Mouse (Mus musculus) hindbrain, embryonic 12.5 days (tissue): Measurements from ENCODE around the gene Slc16a13. TPM values are rescaled to one million over a fixed set of nuclear protein-coding genes. Genes with fewer than 3 reads are reported as not detected.

Source experiments
- ATAC-seq: fragments of 200-750 bp; cut with Nextera tagmentation; 2 replicates; pipeline ENCODE4 v1.8.0; 2017; ENCODE audit warnings: moderate TSS enrichment; ENCODE audit not compliant: low FRiP score
- H3K27ac ChIP-seq: fragments of 300-500 bp; sonication (generic); 2 replicates; pipeline ENCODE4 v1.5.1; 2016; ENCODE audit warnings: mild to moderate bottlenecking
- H3K27me3 ChIP-seq: fragments of 300-500 bp; sonication (generic); 2 replicates; pipeline ENCODE4 v1.6.1; 2016; ENCODE audit warnings: mild to moderate bottlenecking
- H3K36me3 ChIP-seq: fragments of 300-500 bp; sonication (generic); 2 replicates; pipeline ENCODE4 v1.6.1; 2016; ENCODE audit warnings: mild to moderate bottlenecking
- H3K4me1 ChIP-seq: fragments of 300-500 bp; sonication (generic); 2 replicates; pipeline ENCODE4 v1.6.1; 2016
- H3K4me2 ChIP-seq: fragments of 300-500 bp; sonication (generic); replicated peaks from 2 replicates; pipeline ENCODE4 v1.6.1; 2016; ENCODE audit warnings: mild to moderate bottlenecking
- H3K4me3 ChIP-seq: fragments of 300-500 bp; sonication (generic); 2 replicates; pipeline ENCODE4 v1.5.1; 2016; ENCODE audit warnings: mild to moderate bottlenecking
- H3K9ac ChIP-seq: fragments of 300-500 bp; sonication (generic); 2 replicates; pipeline ENCODE4 v1.6.1; 2016; ENCODE audit warnings: mild to moderate bottlenecking, moderate library complexity
- H3K9me3 ChIP-seq: fragments of 300-500 bp; sonication (generic); replicated peaks from 2 replicates; pipeline ENCODE4 v1.6.1; 2016; ENCODE audit warnings: mild to moderate bottlenecking
- WGBS: fragments of 180-500 bp; shearing (Covaris S2); methylation state at CpG from one replicate; pipeline ENCODE4 v1.1.7; 2016; 5-methylcytosine and 5-hydroxymethylcytosine counted together
- polyA plus RNA-seq: library from polyadenylated mRNA; unstranded; fragments of >200 nt; fragmentation: Nextera tagmentation; extraction: Ambion mirVana; gene quantifications from 2 replicates; pipeline ENCODE4 v1.2.1, GENCODE M21; 2016

Gene Slc16a13
- polyA plus RNA-seq, 1 experiment from 2014 or later = 20.8 TPM

- H3K9me3 ChIP-seq = no peaks in the 10 kb centered on the region
- H3K4me3 ChIP-seq = peak within 1 kb of the TSS; percentile 91
- H3K27me3 ChIP-seq = no peaks in the 10 kb centered on the region
- H3K9ac ChIP-seq = peak within 1 kb of the TSS; percentile 92
- H3K4me1 ChIP-seq = peaks cover 26% of the 10 kb centered on the region
- peaks cover 14% of the 10 kb centered on the region for H3K36me3 ChIP-seq
- 0% methylated on average over 34 of the region's 35 CpGs for WGBS
- ATAC-seq = peak; percentile 26
- H3K4me2 ChIP-seq = peak within 1 kb of the TSS; percentile 98
- H3K27ac ChIP-seq = peak within 1 kb of the TSS; percentile 85
These were observed 18.8 kb upstream of the Slc16a13 start, which contains the start of the genes Gm21988 and Rnasek for GRCm38 (mm10) chr11:70239541-70240279. Gm21988 (minus strand) TSS chr11:70239830. Rnasek (minus strand) TSS chr11:70239842.

- peak overlapping the region; percentile 92 for H3K9ac ChIP-seq
- 12% methylated on average over 23 of the region's 23 CpGs for WGBS
- H3K9me3 ChIP-seq = no peaks in the 10 kb centered on the region
- H3K27me3 ChIP-seq = no peaks in the 10 kb centered on the region
- H3K27ac ChIP-seq = peak overlapping the region; percentile 92
- H3K36me3 ChIP-seq = peaks cover 21% of the 10 kb centered on the region
- H3K4me2 ChIP-seq = peak overlapping the region; percentile 98
- ATAC-seq = no peak
- H3K4me3 ChIP-seq = peak overlapping the region; percentile 91
- H3K4me1 ChIP-seq = peaks cover 26% of the 10 kb centered on the region
These were observed 18.0 kb upstream of the Slc16a13 start for GRCm38 (mm10) chr11:70238591-70239440.

GRCm38 (mm10) chr11:70237457-70238167 is 16.7 kb upstream of the Slc16a13 start, which contains the start of gene 0610010K14Rik:
0610010K14Rik (minus strand) TSS chr11:70237914.
- Histone ChIP-seq H3K27me3 (no peaks in the 10 kb centered on the region), H3K9ac (peak within 1 kb of the TSS; percentile 92), H3K4me2 (peak within 1 kb of the TSS; percentile 98), H3K36me3 (peaks cover 21% of the 10 kb centered on the region), H3K4me1 (peaks cover 32% of the 10 kb centered on the region), H3K9me3 (no peaks in the 10 kb centered on the region), H3K4me3 (peak within 1 kb of the TSS; percentile 91), H3K27ac (peak within 1 kb of the TSS; percentile 92)
- peak; percentile 93 for ATAC-seq
- under 1% methylated on average over 62 of the region's 70 CpGs for WGBS

- Histone ChIP-seq H3K9me3 (no peaks in the 10 kb centered on the region), H3K27me3 (no peaks in the 10 kb centered on the region), H3K36me3 (peaks cover 21% of the 10 kb centered on the region), H3K9ac (peak overlapping the region; percentile 92), H3K4me2 (peak overlapping the region; percentile 98), H3K4me3 (peak overlapping the region; percentile 91), H3K27ac (peak overlapping the region; percentile 92), H3K4me1 (peaks cover 37% of the 10 kb centered on the region)
- no peak for ATAC-seq
- 27% methylated on average over 7 of the region's 7 CpGs for WGBS
These were observed 15.9 kb upstream of the Slc16a13 start for GRCm38 (mm10) chr11:70236717-70237116.

GRCm38 (mm10) chr11:70235254-70235900 is 14.5 kb upstream of the Slc16a13 start:
- H3K36me3 ChIP-seq = peaks cover 21% of the 10 kb centered on the region
- H3K4me2 ChIP-seq = no peak overlapping the region
- H3K4me3 ChIP-seq = no peak overlapping the region
- no peak overlapping the region for H3K27ac ChIP-seq
- H3K9me3 ChIP-seq = no peaks in the 10 kb centered on the region
- H3K27me3 ChIP-seq = peaks cover 7% of the 10 kb centered on the region
- peaks cover 32% of the 10 kb centered on the region for H3K4me1 ChIP-seq
- no peak overlapping the region for H3K9ac ChIP-seq
- no peak for ATAC-seq
- 93% methylated on average over 12 of the region's 12 CpGs for WGBS

GRCm38 (mm10) chr11:70234497-70234896 is 13.6 kb upstream of the Slc16a13 start:
- Histone ChIP-seq H3K4me2 (no peak overlapping the region), H3K9ac (no peak overlapping the region), H3K4me3 (no peak overlapping the region), H3K9me3 (no peaks in the 10 kb centered on the region), H3K27ac (no peak overlapping the region), H3K36me3 (peaks cover 21% of the 10 kb centered on the region), H3K27me3 (peaks cover 15% of the 10 kb centered on the region), H3K4me1 (peaks cover 40% of the 10 kb centered on the region)
- WGBS = 92% methylated on average over 8 of the region's 8 CpGs
- no peak for ATAC-seq

GRCm38 (mm10) chr11:70234037-70234436 is 13.2 kb upstream of the Slc16a13 start:
- no peak overlapping the region for H3K4me3 ChIP-seq
- peaks cover 20% of the 10 kb centered on the region for H3K27me3 ChIP-seq
- no peak overlapping the region for H3K4me2 ChIP-seq
- no peak overlapping the region for H3K27ac ChIP-seq
- WGBS = 61% methylated on average over 5 of the region's 5 CpGs
- ATAC-seq = no peak
- peaks cover 21% of the 10 kb centered on the region for H3K36me3 ChIP-seq
- H3K9me3 ChIP-seq = no peaks in the 10 kb centered on the region
- H3K4me1 ChIP-seq = peaks cover 44% of the 10 kb centered on the region
- H3K9ac ChIP-seq = no peak overlapping the region

- WGBS = 39% methylated on average over 8 of the region's 8 CpGs
- peaks cover 40% of the 10 kb centered on the region for H3K4me1 ChIP-seq
- peaks cover 30% of the 10 kb centered on the region for H3K27me3 ChIP-seq
- peaks cover 21% of the 10 kb centered on the region for H3K36me3 ChIP-seq
- peak overlapping the region; percentile 41 for H3K9ac ChIP-seq
- H3K27ac ChIP-seq = no peak overlapping the region
- H3K4me2 ChIP-seq = peak overlapping the region; percentile 51
- no peaks in the 10 kb centered on the region for H3K9me3 ChIP-seq
- ATAC-seq = no peak
- peak overlapping the region; percentile 25; the same call in 1 of the 2 replicates for H3K4me3 ChIP-seq
These were observed 12.2 kb upstream of the Slc16a13 start for GRCm38 (mm10) chr11:70233016-70233415.

- peaks cover 21% of the 10 kb centered on the region for H3K36me3 ChIP-seq
- peaks cover 40% of the 10 kb centered on the region for H3K4me1 ChIP-seq
- H3K9me3 ChIP-seq = no peaks in the 10 kb centered on the region
- ATAC-seq = no peak
- no peak overlapping the region for H3K27ac ChIP-seq
- WGBS = 4% methylated on average over 9 of the region's 10 CpGs
- H3K4me2 ChIP-seq = peak overlapping the region; percentile 51
- H3K9ac ChIP-seq = peak overlapping the region; percentile 41
- peaks cover 35% of the 10 kb centered on the region for H3K27me3 ChIP-seq
- H3K4me3 ChIP-seq = peak overlapping the region; percentile 25
These were observed 11.7 kb upstream of the Slc16a13 start for GRCm38 (mm10) chr11:70232546-70232945.

GRCm38 (mm10) chr11:70230239-70230727 is 9.4 kb upstream of the Slc16a13 start:
- Histone ChIP-seq H3K27me3 (peaks cover 58% of the 10 kb centered on the region), H3K4me3 (peak overlapping the region; percentile 24), H3K27ac (no peak overlapping the region; the same call in 1 of the 2 replicates), H3K9me3 (no peaks in the 10 kb centered on the region), H3K4me2 (peak overlapping the region; percentile 42), H3K4me1 (peaks cover 40% of the 10 kb centered on the region), H3K9ac (no peak overlapping the region), H3K36me3 (peaks cover 12% of the 10 kb centered on the region)
- 2% methylated on average over 32 of the region's 32 CpGs for WGBS
- peak; percentile 30; the same call in 1 of the 2 replicates for ATAC-seq

- Histone ChIP-seq H3K4me3 (peak within 1 kb of the TSS; percentile 24), H3K36me3 (peaks cover 4% of the 10 kb centered on the region), H3K9ac (peak within 1 kb of the TSS; percentile 29), H3K4me1 (peaks cover 40% of the 10 kb centered on the region), H3K27ac (no peak within 1 kb of the TSS; the same call in 1 of the 2 replicates), H3K9me3 (no peaks in the 10 kb centered on the region), H3K4me2 (peak within 1 kb of the TSS; percentile 42), H3K27me3 (peaks cover 66% of the 10 kb centered on the region)
- ATAC-seq = no peak
- 3% methylated on average over 39 of the region's 39 CpGs for WGBS
These were observed 8.6 kb upstream of the Slc16a13 start, which contains the start of gene Bcl6b for GRCm38 (mm10) chr11:70229260-70230010. Bcl6b (minus strand) TSS chr11:70229798.
